Mouse (Mus musculus) spleen, postnatal 36 days (tissue): ENCODE measurements around the gene Tmem208.
A peak's percentile ranks its signal among the peaks of the same experiment; 100 is the strongest.

ENCODE experiments used
- DNase-seq, 2 experiments: peaks; one replicate each; pipeline ENCODE4 v3.0.0; 2022; ENCODE audit warnings: low spot score in 2 of 2, mixed read lengths in 1 of 2

Gene Tmem208

GRCm38 (mm10) chr8:105353583-105354135 is 27.5 kb downstream of the Tmem208 start:
- DNase-seq: no peak

DNA sequence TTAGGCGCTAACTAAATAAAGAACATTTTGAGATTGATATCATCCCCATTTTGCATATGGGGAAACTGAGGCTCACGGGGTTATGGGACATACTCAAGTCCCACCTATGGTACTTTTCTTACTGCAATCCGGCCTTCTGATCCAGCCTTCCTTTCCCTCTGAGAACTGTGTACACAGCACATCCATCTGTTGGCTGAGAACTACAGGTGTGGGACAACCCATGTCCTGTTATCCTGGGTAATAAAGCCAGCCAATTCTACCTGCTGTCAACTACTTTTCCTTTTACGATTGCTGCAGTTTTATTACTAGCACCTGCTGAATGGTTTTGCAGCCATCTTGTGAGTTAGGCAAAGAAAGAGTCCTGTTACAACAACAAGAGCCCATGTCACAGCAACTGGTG is 28.4 kb downstream of the Tmem208 start:
- no peak for DNase-seq

GRCm38 (mm10) chr8:105355179-105356024 is 29.2 kb downstream of the Tmem208 start:
- DNase-seq: peak; percentile 61 to 68

- DNase-seq: no peak
Measured at GRCm38 (mm10) chr8:105356681-105357080, 30.5 kb downstream of the Tmem208 start.

GRCm38 (mm10) chr8:105359208-105359607 is 33.1 kb downstream of the Tmem208 start:
- DNase-seq: no peak

DNA sequence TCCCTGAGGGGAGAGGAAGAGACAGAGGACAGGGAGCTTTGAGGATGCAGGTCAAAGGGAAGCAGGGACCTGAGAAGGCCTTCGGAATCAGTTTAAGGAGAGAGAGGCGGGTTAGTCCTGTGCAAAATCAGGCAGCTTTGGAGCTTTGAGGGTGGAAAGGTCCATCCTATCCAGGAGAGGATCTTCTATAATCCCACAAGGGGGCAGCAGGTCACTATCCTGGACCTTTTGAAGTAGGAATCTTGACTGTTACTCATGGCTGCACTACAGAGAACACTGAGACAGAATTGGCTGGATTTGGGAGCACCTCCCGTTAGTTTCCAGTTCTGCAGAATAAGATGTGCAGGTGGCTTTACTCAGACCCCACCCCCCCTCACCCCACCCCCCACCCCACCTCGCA is 33.5 kb downstream of the Tmem208 start:
- no peak for DNase-seq

- DNase-seq: no peak
Measured at GRCm38 (mm10) chr8:105361751-105362702, 35.9 kb downstream of the Tmem208 start.

- no peak for DNase-seq
Measured at GRCm38 (mm10) chr8:105367107-105367506, 41.0 kb downstream of the Tmem208 start.

DNA sequence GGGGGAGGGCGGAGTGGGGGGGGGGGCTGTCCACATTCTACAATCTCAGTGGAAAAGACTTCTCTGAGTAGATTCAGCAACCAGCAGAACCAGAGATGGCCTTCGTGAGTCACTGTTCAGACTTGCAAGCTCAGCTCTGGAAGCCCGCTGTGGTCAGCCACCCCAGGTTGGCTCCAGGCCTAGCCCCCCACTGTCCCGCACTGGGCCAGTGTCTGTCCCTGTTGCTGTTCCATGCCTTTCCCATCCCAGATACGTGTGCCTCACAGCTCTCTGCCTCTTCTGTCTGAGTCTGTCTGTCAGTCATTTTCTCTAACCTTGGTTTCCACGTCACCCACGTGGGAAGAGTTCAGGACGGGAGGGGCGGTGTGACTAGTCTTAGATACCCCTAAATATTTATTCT is 46.3 kb downstream of the Tmem208 start:
- DNase-seq: no peak

GRCm38 (mm10) chr8:105373032-105373431 is 46.9 kb downstream of the Tmem208 start, which contains the start of gene Plekhg4:
Gene Plekhg4 (plus strand): TSS chr8:105373274.
- no peak for DNase-seq

- no peak for DNase-seq
Measured at GRCm38 (mm10) chr8:105374513-105374966, 48.4 kb downstream of the Tmem208 start.

GRCm38 (mm10) chr8:105378673-105379072 is 52.5 kb downstream of the Tmem208 start:
- DNase-seq: no peak

DNA sequence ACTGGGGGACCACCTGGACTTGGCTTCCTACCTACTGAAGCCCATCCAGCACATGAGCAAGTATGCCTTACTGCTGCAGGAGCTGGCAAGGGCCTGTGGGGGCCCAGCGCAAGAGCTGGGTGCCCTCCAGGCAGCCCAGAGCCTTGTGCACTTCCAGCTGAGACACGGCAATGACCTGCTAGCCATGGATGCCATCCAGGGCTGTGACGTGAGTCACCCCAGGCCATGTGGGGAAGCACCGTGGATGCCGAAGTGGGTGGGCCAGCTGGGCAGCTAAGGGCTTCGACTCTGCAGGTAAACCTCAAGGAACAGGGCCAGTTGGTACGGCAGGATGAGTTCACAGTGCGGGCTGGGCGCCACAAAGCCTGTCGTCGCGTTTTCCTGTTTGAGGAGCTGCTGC is 54.2 kb downstream of the Tmem208 start:
- DNase-seq: no peak

DNA sequence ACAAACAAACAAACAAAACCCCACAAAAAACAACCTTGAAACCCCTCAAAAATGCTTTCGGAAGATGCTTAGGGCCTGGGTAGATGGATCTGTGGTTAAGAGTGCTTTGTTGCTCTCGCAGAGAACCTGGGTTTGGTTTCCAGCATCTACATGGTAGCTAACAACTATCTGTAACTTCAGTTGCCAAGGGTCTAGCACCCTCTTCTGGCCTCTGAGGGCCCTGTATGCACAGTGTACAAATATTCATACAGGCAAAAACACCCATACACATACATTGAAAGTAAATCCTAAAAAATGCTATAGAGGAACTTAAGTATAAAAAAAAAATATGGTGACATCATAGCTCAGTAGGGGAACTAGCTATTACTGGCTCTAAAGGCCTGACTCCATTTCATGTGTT is 57.9 kb downstream of the Tmem208 start:
- no peak for DNase-seq
